Mouse (Mus musculus): ENCODE measurements around the gene Slc1a5.

Gene Slc1a5

GRCm38 (mm10) chr7:16846775-16847174 is 65.6 kb downstream of the Slc1a5 start:
- no peak for DNase-seq (ENCODE audit: inconsistent ontology term)

DNA sequence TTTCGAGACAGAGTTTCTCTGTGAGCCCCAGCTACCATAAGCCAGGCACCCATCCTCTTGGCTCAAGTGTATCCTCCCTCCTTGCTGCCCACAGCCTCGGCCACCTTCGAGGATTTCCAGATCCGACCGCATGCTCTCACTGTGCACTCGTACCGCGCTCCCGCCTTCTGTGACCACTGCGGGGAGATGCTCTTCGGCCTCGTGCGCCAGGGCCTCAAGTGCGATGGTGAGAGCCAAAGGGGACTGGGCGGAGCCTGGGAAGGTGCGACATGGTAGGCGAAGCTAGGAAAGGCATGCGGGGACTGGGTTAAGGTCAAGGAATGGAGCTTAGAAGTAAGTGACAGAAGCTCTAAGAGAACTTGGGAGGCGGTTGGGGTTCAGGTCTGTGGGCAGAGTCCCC is 66.4 kb downstream of the Slc1a5 start:
- DNase-seq (ENCODE audit: inconsistent ontology term), result no peak

Data from Muller cell, postnatal 12 days (primary cell).